Mouse (Mus musculus) liver, adult (tissue): ENCODE results near the gene Rd3l.

Experiments
- GATA4 ChIP-seq: IDR thresholded peaks from 2 replicates; pipeline ENCODE4 v1.6.1; 2014; ENCODE audit warnings: mild to moderate bottlenecking, low read length; ENCODE audit not compliant: insufficient replicate concordance

Gene Rd3l

GRCm38 (mm10) chr12:111980887-111981367, at the start of gene Rd3l:
TSS of gene Rd3l (minus strand) at chr12:111981317.
- no peak for TF ChIP-seq GATA4

GRCm38 (mm10) chr12:112027408-112027807, 46.3 kb upstream of the Rd3l start:
- TF ChIP-seq GATA4: no peak

- no peak for TF ChIP-seq GATA4
These were observed 45.0 kb upstream of the Rd3l start for GRCm38 (mm10) chr12:112025907-112026645.

GRCm38 (mm10) chr12:112025457-112025856, 44.3 kb upstream of the Rd3l start:
- no peak for TF ChIP-seq GATA4

GRCm38 (mm10) chr12:112024581-112025310, 43.6 kb upstream of the Rd3l start:
- TF ChIP-seq GATA4: no peak

GRCm38 (mm10) chr12:112023306-112023705, 42.2 kb upstream of the Rd3l start:
- TF ChIP-seq GATA4: no peak

- TF ChIP-seq GATA4: no peak
These were observed 35.2 kb upstream of the Rd3l start for GRCm38 (mm10) chr12:112016346-112016745.

- TF ChIP-seq GATA4: no peak
These were observed 32.2 kb upstream of the Rd3l start for GRCm38 (mm10) chr12:112013271-112013801.

GRCm38 (mm10) chr12:112012511-112013270, 31.6 kb upstream of the Rd3l start:
- TF ChIP-seq GATA4: no peak

- no peak for TF ChIP-seq GATA4
These were observed 20.1 kb upstream of the Rd3l start for GRCm38 (mm10) chr12:112001223-112001622.

- no peak for TF ChIP-seq GATA4
These were observed 18.6 kb upstream of the Rd3l start for GRCm38 (mm10) chr12:111999735-112000134.

- no peak for TF ChIP-seq GATA4
These were observed 14.0 kb upstream of the Rd3l start for GRCm38 (mm10) chr12:111995161-111995560.

GRCm38 (mm10) chr12:111992626-111993025, 11.5 kb upstream of the Rd3l start:
- TF ChIP-seq GATA4: no peak

GRCm38 (mm10) chr12:111986756-111987155, 5.6 kb upstream of the Rd3l start:
- TF ChIP-seq GATA4: no peak

GRCm38 (mm10) chr12:111983165-111983564, 2.0 kb upstream of the Rd3l start:
- TF ChIP-seq GATA4: no peak
